Mouse (Mus musculus) liver, embryonic 11.5 days (tissue): ENCODE measurements at regions not wholly inside any gene's neighbourhood (a gene's known extent, or its start where the extent isn't known, plus 50 kb on each side); places are given as distances from the start of the nearest gene placed in this dataset.

Experiments used
- ATAC-seq: fragments of 200-750 bp; cut with Nextera tagmentation; replicated peaks from 2 replicates; pipeline ENCODE4 v1.8.0; 2017; ENCODE audit warnings: moderate number of reproducible peaks, mild to moderate bottlenecking, moderate TSS enrichment, moderate library complexity; ENCODE audit not compliant: low FRiP score
- DNase-seq: peaks from one replicate; pipeline ENCODE4 v3.0.0-alpha.2; 2017; ENCODE audit warnings: low spot score
- H3K27ac ChIP-seq: fragments of 300-500 bp; sonication (generic); 2 replicates; pipeline ENCODE4 v1.5.1; 2014; ENCODE audit warnings: mild to moderate bottlenecking, low read depth, low read length, control low read depth
- H3K27me3 ChIP-seq: fragments of 300-500 bp; sonication (generic); replicated peaks from 2 replicates; pipeline ENCODE4 v1.6.1; 2014; ENCODE audit warnings: low read length, mixed read lengths; ENCODE audit not compliant: control insufficient read depth, insufficient read depth
- H3K36me3 ChIP-seq: fragments of 300-500 bp; sonication (generic); 2 replicates; pipeline ENCODE4 v1.6.1; 2014; ENCODE audit warnings: mild to moderate bottlenecking, low read length, moderate library complexity, mixed read lengths; ENCODE audit not compliant: control insufficient read depth, insufficient read depth
- H3K4me1 ChIP-seq: fragments of 300-500 bp; sonication (generic); replicated peaks from 2 replicates; pipeline ENCODE4 v1.6.1; 2014; ENCODE audit warnings: low read length, mixed read lengths; ENCODE audit not compliant: control insufficient read depth, insufficient read depth
- H3K4me2 ChIP-seq: fragments of 300-500 bp; sonication (generic); 2 replicates; pipeline ENCODE4 v1.6.1; 2014; ENCODE audit warnings: mild to moderate bottlenecking, control low read depth, moderate library complexity
- H3K4me3 ChIP-seq: fragments of 300-500 bp; sonication (generic); 2 replicates; pipeline ENCODE4 v1.5.1; 2014; ENCODE audit warnings: low read depth, low read length, control low read depth
- H3K9ac ChIP-seq: fragments of 300-500 bp; sonication (generic); 2 replicates; pipeline ENCODE4 v1.6.1; 2014; ENCODE audit warnings: low read depth, low read length, control low read depth
- H3K9me3 ChIP-seq: fragments of 300-500 bp; sonication (generic); 2 replicates; pipeline ENCODE4 v1.6.1; 2016; ENCODE audit warnings: low read length, inconsistent platforms, mixed read lengths; ENCODE audit not compliant: control insufficient read depth
- WGBS: fragments of 180-500 bp; shearing (Covaris S2); extraction: QIAGEN DNeasy Blood & Tissue Kit; methylation state at CpG from one replicate; pipeline ENCODE4 v1.1.7; 2014; 5-methylcytosine and 5-hydroxymethylcytosine counted together

DNA sequence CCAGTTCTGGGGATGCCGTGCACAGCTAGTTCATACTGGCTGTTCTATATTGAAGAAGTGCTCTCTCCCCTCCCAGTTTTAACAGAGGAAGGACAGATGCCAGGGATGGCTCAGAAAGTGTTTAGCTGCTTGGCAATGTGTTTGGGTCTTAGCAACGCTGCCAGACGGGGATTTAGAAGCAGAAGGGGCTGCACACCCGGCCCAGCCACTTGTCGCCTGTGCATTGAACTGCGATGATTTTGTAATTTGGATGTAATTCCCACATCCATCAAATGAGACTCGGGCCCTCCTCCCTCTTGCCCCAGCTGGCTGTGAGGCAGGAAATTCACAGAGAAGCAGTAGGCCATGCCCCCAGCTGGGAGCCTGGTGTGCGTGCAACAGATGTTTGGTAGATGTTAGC lies 475.4 kb downstream of the Tbc1d22a start:
- Histone ChIP-seq H3K27ac (no peak overlapping the region), H3K4me1 (no peaks in the 10 kb centered on the region), H3K4me2 (no peak overlapping the region), H3K27me3 (no peaks in the 10 kb centered on the region), H3K4me3 (no peak overlapping the region), H3K9ac (no peak overlapping the region), H3K36me3 (no peaks in the 10 kb centered on the region), H3K9me3 (no peaks in the 10 kb centered on the region)
- WGBS = 79% methylated on average over 8 of the region's 8 CpGs
- DNase-seq = no peak
- ATAC-seq = no peak

DNA sequence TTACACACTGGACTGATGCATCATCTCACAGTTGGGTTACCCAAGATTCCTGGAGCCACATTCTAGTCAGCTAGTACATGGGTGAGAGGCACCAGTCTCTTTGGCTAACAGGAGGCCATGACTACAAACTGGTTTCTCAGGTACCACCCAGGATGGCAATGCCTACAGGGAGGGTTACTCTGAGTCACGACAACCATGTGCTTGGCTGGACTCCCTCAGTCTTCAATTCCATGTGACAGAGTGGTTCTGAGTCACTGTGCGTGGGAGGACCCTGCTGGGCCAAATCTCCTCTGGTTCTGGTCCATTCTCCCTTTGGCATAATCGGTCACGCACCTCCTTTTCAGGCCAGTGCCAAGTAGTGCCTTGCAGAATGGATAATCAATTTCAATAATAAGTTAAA lies 482.5 kb downstream of the Tbc1d22a start:
- Histone ChIP-seq H3K4me1 (no peaks in the 10 kb centered on the region), H3K9ac (no peak overlapping the region), H3K27ac (no peak overlapping the region), H3K27me3 (no peaks in the 10 kb centered on the region), H3K36me3 (no peaks in the 10 kb centered on the region), H3K9me3 (no peaks in the 10 kb centered on the region), H3K4me2 (no peak overlapping the region), H3K4me3 (no peak overlapping the region)
- no peak for DNase-seq
- no peak for ATAC-seq
- WGBS = 68% methylated on average over 4 of the region's 4 CpGs

DNA sequence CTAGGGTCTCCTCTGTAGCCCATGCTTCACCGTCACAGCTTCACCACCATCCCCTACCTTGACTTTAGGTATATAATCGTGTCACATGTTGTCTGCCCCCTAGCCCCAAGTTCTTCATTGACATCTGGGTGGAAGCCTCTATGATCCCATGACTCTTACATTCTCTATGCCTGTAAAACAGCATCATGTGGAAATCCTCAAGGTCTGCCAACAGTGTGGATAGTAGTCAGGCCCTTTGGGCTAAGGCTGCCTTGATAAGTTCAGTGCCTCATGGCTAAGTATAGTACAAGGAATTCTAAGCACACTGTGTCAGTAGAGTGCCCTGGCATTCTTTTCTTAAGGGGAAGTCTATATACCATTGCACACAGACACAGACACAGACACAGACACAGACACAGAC lies 496.2 kb downstream of the Tbc1d22a start:
- Histone ChIP-seq H3K4me2 (no peak overlapping the region), H3K36me3 (no peaks in the 10 kb centered on the region), H3K27ac (no peak overlapping the region), H3K9me3 (no peaks in the 10 kb centered on the region), H3K4me3 (no peak overlapping the region), H3K27me3 (no peaks in the 10 kb centered on the region), H3K4me1 (no peaks in the 10 kb centered on the region), H3K9ac (no peak overlapping the region)
- DNase-seq (no peak), ATAC-seq (no peak)
- WGBS = 71% methylated on average over 2 of the region's 2 CpGs

DNA sequence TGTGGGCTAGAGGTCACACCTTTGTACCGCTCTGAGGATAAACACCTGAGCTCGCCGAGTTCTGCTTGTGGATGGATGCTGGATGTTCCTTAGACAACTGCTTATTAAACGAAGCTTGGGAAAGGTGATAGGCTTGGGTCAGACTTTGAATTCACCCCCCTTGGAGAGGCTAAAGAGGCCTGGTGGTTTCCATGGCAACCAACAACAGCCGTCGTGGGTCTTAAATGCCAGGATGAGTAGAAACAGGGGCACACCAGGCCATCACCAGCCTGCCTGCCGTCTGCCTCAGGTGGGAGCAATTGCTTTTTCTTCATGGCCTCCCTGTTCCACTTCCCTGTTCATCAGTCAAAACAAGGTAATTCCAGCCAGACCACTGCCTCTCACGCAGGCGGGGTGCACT lies 504.1 kb downstream of the Tbc1d22a start:
- DNase-seq (no peak), ATAC-seq (no peak)
- WGBS = 59% methylated on average over 9 of the region's 9 CpGs
- Histone ChIP-seq H3K36me3 (no peaks in the 10 kb centered on the region), H3K27ac (no peak overlapping the region), H3K4me1 (no peaks in the 10 kb centered on the region), H3K4me3 (no peak overlapping the region), H3K27me3 (no peaks in the 10 kb centered on the region), H3K4me2 (no peak overlapping the region), H3K9ac (no peak overlapping the region), H3K9me3 (no peaks in the 10 kb centered on the region)

DNA sequence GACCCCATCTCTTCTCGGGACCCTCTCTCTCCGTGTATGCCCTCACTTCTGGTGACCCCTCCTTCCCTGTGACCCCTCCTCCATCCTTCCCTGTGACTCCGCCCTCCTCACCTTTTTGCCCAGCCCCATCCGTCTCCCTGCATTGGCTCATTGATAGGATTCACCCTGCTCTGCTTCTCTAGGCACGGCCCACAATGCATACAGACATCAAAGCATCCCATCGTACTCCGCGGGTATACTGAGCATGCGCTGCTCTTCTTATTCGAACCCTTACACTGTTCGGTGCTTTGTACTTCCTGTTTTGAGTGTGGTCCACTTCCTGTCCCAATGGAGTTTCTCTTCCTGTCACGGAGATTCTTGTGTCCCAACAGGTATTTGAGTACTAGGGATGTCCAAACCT lies 504.8 kb downstream of the Tbc1d22a start:
- H3K4me3 ChIP-seq = no peak overlapping the region
- H3K9me3 ChIP-seq = no peaks in the 10 kb centered on the region
- H3K36me3 ChIP-seq = no peaks in the 10 kb centered on the region
- no peak overlapping the region for H3K4me2 ChIP-seq
- 85% methylated on average over 12 of the region's 12 CpGs for WGBS
- H3K27ac ChIP-seq = no peak overlapping the region
- no peak for ATAC-seq
- no peak for DNase-seq
- H3K4me1 ChIP-seq = no peaks in the 10 kb centered on the region
- H3K9ac ChIP-seq = no peak overlapping the region
- no peaks in the 10 kb centered on the region for H3K27me3 ChIP-seq

DNA sequence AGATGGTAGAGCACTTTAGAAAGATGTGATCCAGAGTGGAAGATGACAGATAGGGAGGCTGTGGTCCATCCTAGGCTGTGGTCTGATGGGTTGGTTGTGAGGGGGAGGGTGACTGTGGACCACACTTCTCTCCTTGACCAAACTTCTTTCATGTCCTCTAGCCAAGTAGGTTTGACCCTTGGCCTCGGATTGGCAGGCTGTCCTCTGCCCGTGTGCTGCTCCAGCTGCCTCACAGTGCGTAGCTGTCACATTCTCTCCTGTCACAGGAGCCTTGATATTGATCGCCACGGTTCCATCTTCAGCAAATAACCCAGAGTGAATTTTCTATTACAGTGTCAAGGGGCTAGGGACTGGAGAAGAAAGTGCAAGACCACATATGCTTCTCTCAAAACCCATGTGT lies 506.9 kb downstream of the Tbc1d22a start:
- Histone ChIP-seq H3K36me3 (no peaks in the 10 kb centered on the region), H3K9ac (no peak overlapping the region), H3K4me2 (no peak overlapping the region), H3K27ac (no peak overlapping the region), H3K4me1 (no peaks in the 10 kb centered on the region), H3K9me3 (no peaks in the 10 kb centered on the region), H3K27me3 (no peaks in the 10 kb centered on the region), H3K4me3 (no peak overlapping the region)
- DNase-seq (no peak), ATAC-seq (no peak)
- 57% methylated on average over 5 of the region's 5 CpGs for WGBS

DNA sequence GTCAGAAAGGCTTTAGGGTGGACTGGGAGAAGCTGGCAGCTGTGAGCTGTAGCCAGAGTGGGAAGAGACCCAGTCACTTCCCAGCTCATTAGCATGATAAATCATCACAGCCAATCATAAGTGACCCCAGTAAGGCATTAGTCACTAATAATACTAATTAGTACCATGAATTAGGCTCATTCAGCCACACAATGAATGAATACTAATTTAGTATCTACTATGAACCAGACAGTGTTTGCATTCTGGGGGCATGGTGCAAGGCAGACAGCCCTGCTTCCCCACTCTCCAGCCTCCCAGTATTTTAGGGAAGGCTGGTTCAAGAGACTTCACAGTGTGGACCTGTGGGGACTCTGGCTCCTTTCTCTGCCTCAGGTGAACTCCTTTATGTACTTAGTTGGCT lies 523.7 kb downstream of the Tbc1d22a start:
- DNase-seq (no peak), ATAC-seq (no peak)
- Histone ChIP-seq H3K9me3 (no peaks in the 10 kb centered on the region), H3K4me3 (no peak overlapping the region), H3K27me3 (no peaks in the 10 kb centered on the region), H3K9ac (no peak overlapping the region), H3K4me2 (no peak overlapping the region), H3K4me1 (no peaks in the 10 kb centered on the region), H3K27ac (no peak overlapping the region), H3K36me3 (no peaks in the 10 kb centered on the region)

DNA sequence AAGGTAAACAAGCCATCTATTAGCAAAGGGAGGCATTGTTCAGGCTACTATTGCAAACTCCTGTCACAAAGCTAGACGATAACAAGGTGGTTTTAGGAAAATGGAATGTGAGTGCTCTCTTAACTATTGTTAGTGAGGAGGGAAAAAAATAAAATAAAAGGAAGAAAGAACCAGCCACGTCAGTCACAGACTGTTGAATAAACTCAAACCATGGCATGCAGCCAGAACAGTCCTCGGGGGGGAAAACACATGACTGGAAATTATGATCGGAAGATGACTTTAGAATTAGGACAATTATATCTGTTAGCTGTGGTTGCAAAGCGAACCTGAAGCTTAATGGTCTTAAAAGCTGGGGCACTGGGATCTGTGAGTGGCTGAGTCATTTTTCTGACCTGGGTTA lies 524.1 kb downstream of the Tbc1d22a start:
- H3K9me3 ChIP-seq = no peaks in the 10 kb centered on the region
- no peaks in the 10 kb centered on the region for H3K4me1 ChIP-seq
- no peak overlapping the region for H3K27ac ChIP-seq
- no peak overlapping the region for H3K4me3 ChIP-seq
- no peak overlapping the region for H3K9ac ChIP-seq
- H3K36me3 ChIP-seq = no peaks in the 10 kb centered on the region
- 61% methylated on average over 5 of the region's 5 CpGs for WGBS
- ATAC-seq = no peak
- H3K27me3 ChIP-seq = no peaks in the 10 kb centered on the region
- no peak overlapping the region for H3K4me2 ChIP-seq
- DNase-seq = no peak

DNA sequence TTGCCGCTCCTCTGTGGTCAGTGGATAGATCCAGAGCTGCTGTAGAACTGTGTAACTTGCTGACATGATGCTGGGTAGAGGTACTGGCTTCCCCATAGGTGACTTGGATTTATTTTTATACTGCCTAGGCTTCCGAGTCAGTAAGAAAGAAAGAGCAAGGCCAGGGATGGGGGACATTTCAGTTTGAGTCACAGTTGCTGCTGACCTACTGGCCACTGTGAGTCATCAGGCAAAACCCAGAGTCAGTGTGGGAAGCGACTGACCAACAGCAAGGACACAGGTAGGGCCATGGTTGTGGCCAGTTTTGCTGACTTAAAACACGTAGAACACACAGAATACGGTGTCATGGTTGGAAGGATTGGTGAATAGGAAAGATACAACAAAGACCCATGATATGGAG lies 524.5 kb downstream of the Tbc1d22a start:
- Histone ChIP-seq H3K9me3 (no peaks in the 10 kb centered on the region), H3K27me3 (no peaks in the 10 kb centered on the region), H3K4me2 (no peak overlapping the region), H3K9ac (no peak overlapping the region), H3K4me1 (no peaks in the 10 kb centered on the region), H3K36me3 (no peaks in the 10 kb centered on the region), H3K27ac (no peak overlapping the region), H3K4me3 (no peak overlapping the region)
- WGBS = 73% methylated on average over 5 of the region's 5 CpGs
- ATAC-seq (no peak), DNase-seq (no peak)
